Mouse (Mus musculus): ENCODE data around the gene Capn11.
A peak's percentile ranks its signal among the peaks of the same experiment; 100 is the strongest.

The Capn11 gene

DNA sequence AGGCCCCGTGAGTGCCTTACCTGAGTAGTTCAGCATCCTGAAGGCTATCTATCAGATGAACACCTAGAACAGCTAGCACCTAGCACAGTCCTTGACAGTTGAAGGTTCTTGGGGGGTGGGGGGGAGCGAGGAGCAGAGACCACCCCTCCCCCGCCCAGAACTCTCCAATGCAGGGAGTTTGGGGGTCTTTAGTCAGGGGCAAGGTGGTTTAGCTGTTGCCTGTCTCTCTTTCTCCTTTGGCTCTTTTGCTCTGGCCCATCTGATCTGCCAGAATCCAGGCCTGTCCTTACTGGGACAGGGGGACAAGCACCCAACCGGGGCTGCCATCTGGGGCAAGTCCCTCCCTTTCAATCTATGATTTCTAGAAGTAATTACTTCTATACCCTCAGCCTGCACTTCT, at the start of gene Capn11:
Gene Capn11 (minus strand): TSS at position 101 of the 400 bp plus-strand sequence.
- no peak for DNase-seq (ENCODE audit: low spot score)

DNA sequence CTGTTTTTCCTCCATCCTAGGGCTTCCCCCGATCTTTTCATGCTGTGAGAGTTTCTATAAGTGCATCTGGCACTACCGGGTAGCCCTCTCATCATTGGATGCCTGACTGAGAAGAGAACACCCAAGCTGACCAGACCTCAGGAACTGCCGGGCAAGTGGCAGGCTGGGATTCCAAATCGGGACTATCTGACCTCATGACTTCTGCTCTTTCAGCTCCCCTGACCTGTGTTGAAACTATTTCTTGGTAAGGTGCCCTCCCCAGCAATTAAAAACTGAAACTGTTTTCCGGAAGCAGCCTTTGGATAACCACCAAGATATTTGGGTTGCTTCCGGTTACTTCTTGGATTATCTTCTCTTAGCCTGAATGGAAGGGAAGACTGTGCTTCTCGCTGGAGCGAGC, 49.1 kb upstream of the Capn11 start:
- no peak for DNase-seq (ENCODE audit: low spot score)

DNA sequence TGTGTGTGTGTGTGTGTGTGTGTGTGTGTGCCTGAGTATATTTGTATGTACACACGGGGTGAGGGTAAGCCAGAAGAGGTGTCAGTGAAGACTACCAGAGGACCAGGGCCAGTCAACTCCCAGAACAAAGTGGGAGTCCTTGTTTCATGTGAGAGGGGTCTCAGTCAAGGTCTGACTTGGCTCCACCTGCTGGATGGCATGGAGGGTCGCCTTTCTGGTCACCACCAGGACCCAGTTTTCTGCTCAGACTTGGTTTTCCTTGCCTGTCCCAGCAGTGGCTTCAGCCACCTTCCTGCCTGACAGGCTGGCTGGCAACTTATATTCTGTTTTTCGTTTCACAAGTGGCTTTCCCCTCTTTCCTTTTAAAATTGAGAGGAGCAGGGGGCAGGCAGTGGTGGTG, 48.3 kb upstream of the Capn11 start:
- DNase-seq (ENCODE audit: low spot score), result no peak

DNA sequence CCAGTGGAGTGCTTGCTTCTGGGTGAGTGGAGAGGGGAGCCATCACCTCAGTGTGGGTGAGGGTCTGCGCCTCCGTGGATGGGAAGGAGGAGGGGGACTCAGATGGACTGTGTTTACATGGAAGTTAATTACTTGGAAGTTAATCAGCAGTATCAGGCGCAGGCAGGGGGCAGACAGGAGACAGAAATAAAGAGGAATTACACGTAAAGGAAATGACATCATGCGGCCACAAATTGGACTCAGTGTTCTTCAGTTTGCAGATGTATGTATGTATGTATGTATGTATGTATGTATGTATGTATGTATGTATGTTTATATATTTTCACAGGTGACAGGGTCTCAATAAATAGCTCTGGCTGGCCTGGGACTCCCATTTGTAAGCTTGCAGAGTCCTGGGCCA, 47.7 kb upstream of the Capn11 start:
- DNase-seq (ENCODE audit: low spot score), result no peak

DNA sequence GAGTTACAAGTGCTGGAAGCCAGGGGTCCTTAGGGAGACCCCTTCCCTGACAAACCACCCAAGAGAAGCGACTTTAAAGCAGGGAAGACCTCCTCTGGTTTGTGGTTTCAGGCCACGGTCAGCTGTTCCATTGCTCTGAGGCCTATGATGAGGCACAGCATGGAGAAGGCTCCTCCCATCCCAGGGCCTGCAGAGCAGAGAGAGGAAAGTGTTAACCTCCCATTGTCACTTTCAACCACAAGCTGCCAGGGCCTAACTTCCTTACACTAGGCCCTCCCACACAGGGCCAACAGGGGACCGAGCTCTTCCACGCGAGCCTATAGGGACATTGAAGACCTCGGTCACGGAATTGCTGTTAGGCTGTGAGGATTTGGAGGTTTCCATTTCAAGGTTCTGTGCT, 44.1 kb upstream of the Capn11 start:
- no peak for DNase-seq (ENCODE audit: low spot score)

DNA sequence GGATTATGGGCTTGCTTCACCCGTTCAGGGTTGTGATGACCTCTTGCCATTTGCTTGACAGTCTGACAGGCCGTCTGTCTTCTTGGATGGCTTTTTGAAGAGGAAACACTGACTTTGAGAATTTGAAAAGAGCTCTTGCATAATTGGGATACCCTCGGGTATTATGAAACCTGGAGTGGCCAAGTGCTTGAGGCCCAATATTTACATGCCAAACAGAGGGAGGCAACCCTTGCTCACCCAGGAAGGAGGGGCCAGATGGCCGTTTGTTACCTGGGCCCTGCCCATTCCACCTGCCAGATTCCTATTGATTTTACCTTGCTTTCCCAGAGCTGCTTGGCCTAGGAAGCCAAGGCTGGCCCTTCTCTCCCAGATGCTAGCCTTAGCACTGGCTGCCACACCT, 43.1 kb upstream of the Capn11 start:
- DNase-seq (ENCODE audit: low spot score), result no peak

DNA sequence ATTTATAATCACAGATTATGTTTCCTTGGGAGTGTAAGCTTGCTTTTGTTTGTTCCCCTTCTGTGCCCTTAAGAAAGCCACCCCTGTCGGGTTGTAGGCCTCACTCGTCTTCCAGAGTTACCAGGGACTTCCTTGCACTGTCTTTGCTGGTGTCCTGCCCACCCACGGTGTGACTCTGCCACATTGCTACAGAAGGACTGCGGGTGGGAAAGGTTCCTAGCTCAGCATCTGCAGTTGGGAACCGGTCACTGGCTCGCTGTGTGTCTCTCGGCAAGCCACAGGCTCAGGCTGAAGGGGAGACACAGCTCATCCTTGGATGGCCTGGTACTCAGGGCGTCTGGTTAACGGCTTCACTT, 42.1 kb upstream of the Capn11 start:
- no peak for DNase-seq (ENCODE audit: low spot score)

DNA sequence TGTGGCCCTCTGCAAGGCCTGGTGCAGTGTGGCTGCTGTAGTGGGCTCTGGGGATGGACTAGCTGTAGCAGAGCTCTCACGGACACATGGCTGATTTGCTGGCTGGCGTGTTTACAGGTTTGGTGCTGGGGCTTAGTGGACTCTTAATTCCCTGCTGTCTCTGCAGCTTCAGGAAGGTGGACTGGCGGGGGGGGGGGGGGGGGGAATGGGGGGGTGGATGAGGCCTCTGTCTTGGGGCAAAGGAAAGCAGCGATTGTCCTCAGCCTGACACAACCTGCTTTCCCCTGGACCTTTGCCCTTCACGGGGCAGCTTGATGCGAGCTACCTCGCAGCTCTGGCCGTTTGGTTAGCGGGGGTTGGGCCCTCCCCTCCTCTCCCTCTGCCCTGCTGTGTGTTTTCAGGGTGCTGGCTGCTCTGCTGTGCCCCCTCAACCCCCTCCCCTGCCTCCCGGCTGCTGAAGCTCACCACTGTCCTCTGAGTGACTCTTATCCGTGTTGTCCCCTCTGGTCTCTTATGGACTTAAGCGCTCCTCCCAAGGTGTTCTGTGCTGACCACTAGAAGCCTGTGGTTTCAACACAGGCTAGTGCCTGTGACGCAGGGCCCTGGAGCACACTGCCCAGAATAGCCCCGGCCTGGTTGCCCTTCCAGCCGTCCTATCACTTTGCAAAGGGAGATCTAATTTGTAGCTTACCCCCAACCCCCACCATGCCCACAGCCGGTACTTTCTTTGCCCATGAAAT, 41.5 kb upstream of the Capn11 start:
- DNase-seq (ENCODE audit: low spot score), result no peak

DNA sequence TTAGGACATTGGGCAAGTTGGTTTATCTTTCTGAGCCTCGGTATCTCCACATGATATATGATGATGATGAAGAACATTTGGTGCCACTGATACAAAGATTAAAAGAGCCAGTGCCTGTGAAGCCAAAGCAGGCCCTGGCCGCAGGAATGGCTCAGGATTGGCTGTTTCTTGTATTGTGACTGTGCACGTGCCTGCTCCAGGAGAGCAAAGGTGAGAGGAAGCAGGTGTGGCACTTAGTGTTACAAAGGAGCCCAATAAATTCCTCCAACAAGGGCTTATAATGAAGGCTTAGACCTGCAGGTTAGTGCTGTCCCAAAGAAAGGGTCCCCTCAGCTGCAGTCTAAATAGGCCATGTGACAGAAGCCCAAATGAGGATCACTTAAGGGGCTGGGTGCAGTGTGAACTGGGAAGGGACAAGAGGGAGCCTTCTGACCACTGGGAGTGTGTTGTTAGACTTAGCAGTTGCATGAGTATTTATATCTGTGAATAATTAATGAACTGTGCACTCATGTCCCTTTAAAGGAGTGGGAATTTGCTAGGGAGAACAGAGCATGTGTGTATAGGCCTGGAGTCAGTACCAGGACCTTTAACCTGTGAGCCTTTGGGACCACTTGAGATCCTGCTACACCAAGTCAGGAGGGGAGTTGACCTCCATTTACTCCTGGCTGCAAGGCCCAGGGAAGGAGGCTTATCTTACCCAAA, 40.1 kb upstream of the Capn11 start:
- no peak for DNase-seq (ENCODE audit: low spot score)

DNA sequence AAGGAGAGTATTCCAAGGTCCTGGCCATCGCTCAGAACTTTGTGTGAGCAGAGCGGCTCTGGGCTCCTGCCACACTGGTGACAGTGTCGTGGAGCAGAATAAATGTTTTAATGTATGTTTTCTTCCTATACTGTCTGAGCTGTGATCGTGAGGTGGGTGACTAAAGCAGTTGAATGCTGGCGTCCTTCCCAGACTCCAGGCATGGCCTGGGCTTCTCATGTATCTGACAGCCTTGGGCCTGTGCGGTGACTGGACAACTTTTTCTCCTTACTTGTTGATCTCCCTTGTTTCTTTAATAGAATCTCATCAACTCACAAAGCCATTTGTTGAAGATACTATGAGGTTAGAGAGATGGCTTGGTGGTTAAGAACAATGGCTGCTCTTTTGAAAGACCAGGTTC, 39.2 kb upstream of the Capn11 start:
- no peak for DNase-seq (ENCODE audit: low spot score)

DNA sequence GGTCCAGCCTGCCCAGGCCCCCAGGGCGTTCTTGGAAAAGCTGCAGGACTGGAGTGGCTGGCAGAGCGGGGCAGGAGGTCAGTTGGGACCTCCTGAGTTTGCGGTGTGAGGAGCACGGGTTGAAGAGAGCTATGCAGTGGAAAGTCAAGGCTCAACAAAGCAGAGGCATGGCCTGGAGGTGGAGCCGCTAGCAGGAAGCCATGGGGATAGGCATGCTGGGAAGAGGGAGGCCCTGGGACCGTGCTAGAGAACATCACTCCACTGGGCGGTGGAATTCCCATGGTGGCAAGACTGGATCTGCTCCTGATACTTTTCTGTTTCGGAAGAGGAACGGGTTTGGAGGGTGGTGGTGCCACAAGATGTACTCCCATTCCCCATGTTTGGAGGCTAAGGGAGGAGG, 37.9 kb upstream of the Capn11 start:
- DNase-seq (ENCODE audit: low spot score), result no peak

DNA sequence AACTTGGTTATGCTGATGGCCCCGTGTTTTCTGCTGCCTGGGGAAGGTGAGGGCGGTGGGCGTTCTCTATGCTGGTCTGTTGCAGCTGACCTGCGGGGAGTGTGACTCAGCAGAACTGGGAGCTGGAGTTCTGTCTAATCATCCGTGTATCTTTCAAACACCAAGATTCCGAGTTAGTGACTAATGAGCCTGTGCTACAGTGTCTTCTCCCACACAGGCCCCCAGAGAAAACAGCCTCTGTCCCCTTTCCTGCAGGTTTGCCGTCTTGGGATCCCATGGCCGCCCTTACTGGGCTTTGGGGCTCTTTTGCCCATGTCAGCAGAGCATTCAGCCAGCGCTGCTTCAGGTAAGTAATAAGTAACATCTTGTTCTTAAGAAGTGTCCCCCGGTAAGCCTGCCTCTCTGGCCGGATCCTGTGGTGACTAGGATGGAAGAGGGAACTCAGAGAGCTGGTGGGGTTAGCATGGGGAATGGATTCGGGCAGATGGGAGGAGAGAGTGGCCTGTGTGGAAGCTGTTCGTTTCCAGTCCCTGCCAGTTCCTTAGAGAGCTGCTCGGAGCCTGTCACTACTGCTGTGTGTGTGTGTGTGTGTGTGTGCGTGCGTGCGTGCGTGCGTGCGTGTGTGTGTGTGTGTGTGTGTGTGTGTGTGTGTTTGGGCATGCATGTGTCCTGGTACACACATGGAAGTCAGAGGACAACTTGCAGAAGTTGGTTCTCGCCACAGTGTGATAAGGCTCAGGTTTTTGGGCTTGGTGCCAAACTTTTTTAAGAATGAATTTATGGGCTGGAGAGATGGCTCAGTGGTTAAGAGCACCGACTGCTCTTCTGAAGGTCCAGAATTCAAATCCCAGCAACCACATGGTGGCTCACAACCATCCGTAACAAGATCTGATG, 36.3 kb upstream of the Capn11 start:
- peak; percentile 48 for DNase-seq (ENCODE audit: low spot score)

DNA sequence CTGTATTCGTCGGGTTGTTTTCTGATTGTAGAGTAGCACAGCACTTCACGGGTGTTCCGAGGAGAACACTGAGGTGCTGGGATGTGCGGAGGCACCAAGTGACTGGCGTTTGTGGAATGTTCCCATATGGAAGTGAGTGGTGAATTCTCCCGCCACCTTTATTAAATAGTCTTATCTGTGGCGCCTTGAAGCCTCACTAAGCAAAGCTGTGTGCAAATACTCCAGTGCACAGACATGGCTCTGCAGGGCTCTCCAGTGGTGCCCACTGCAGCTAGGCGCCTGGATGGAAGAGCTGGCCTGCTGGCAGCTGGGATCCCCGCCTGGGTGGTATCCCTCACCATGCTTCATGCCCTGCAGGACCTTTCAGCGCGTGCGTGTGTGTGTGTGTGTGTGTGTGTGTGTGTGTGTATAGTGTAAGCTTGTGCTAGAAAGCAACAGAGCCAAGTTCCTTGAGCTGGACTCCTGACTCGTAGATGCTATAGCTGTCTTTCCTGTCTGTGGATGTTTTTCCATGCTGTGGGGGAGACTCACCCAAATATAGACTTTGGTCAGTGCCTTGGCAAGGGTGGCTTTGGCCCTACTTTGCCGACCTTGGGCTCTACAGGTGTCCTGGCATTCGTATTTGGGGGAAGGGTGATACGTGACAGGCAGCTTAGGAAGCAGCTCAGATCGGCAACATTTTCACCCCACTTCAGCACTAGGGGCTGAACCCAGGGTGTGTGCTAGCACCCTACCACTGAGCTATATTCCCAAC, 34.9 kb upstream of the Capn11 start:
- DNase-seq (ENCODE audit: low spot score), result no peak

DNA sequence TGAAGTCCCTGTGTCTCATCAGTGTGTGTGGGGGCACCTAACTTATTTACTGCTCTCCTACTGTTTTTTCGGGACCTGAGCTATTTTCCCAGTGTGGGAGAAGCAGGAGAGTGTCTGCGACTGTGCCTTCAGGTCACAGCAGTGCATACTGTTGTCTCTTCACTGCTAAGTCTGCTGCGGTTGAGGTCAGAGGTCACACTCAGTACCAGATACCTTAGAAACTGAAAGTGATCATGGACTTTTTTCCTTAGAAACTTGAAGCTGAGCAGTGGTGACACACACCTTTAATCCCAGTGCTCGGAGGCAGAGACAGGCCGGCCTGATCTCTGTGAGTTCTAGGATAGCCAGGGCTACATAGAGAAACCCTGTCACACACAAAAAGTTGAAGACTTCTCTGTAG, 33.0 kb upstream of the Capn11 start:
- no peak for DNase-seq (ENCODE audit: low spot score)

DNA sequence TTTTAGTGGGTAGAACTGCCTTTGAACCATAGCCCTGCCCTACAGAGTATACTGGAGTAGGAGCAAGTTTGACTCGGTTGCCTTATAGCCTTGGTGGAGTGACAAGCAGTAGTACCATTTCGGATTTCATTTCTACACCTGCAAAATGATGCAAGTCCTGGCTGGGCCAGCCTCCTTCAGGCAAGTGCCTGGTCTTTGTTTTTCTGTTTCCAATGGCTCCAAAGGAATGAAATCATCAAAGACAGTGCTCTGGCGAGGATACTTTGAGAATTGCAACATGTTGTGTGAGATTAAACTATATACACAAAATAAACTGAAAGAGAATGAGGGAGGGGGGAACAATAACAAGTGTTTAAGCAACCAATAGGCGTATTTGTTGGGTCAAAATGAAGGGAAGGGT, 30.9 kb upstream of the Capn11 start:
- no peak for DNase-seq (ENCODE audit: low spot score)

DNA sequence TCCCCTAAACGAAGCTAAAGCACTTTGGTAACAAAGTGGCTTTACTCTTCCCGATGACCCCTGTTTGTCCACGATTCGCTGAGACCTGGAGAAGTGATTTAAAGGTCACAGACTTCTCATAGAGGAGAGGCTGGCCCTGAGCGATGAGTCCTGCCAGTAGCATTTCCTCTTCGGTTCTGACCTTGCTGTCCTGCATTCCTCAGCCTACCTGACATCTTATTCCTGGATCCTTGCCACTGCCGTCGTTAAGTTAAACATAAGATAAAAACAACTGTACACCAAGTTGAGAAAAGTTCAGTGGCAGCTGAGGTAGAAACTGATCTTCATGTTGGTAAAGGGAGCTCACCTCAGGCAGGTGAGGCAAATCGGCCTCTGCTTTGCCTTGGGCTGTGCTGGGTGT, 30.0 kb upstream of the Capn11 start:
- DNase-seq (ENCODE audit: low spot score), result peak; percentile 68

DNA sequence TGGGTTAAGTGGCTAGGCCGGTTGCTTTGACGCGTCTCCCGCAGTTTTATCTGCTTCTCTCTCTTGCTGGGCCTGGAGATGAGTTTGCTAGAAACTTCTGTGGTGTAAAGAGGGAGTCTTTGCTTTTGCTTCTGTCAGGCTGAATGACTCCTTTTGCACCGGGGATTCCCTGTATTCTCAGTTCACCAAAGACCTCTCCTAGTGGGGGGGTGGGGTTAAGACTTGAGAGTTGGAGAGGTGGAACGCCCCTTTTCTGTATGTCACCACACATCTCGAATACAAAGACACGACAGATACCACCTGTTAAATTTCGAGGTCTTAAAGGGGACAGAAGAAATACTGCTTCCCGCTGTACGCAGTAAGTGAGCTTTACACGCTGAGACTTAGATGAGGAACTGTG, 27.6 kb upstream of the Capn11 start, which contains the start of gene Tmem63b:
Gene Tmem63b (minus strand): TSS at position 190 of the 400 bp plus-strand sequence.
- no peak for DNase-seq (ENCODE audit: low spot score)

DNA sequence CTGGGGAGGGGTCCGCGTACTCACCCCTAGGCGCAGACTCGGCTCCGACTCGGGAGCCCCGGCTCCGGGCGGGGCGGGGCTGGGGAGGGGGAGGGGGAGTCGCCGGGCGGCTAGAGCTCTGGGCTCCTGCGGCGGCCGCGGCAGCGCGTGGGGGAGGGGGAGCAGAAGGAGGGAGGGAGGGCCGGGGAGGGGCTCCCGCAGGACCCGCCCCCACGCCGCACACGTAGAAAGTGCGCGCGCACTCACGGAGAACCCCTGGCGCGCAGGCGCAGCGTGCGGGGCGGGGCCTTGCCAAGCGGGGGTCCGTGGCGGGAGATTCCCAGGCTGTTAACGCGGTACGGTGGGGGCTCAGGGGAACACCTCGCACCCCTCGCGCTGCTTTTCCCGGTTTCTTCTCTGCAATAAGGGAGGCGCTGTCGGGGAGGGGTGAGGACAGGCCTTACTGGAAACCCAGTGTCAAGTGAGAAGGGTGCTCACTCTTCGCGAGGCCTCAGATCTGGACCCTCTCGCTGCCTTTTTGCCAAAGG, 27.0 kb upstream of the Capn11 start, which contains the start of gene Mrpl14:
Gene Mrpl14 (plus strand): TSS at position 230 of the 527 bp plus-strand sequence.
- DNase-seq (ENCODE audit: low spot score), result peak; percentile 93

DNA sequence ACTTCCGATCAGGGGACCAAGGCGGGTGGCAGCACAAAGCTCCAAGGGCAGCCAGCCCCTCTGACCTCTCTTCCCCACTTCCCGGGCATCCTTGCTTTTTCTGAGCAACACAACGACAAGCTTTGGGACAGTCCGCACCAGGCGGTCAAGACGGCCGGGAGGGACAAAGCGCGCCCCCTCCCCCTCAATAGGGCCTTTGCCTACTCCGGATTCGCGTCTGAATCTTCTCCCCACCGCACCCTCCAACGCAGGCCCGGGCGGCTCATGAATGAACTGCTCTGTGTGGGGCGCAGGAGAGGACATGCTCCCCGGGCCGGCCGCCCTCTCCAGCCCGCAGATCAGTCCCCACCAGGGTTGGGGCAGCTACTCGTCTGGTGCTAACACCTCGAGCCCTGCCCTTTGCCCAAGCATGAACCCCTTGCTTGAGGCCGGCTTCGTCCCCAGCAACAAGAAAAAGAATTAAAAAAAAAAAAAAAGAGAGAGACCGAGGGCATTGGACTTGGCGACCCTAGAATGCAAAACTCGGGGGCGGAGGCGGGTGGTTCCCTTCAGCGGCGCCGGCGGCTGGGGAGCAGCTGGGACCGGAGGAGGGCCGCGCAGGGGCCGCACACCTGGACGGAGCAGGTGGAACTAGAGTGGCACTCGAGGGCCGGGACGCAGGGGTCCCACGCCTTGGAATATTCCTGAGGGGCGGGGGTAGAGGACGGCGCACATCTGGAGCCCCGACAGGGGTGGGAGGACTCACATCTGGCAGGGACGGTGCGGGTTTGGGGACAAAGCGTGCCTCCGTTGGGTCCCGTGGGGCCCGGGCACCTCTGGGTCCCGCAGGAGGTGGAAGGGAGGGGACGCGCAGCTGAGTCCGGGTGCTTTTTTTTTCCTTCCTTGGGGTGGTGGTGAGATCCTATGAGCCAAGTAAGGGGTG, 26.3 kb upstream of the Capn11 start:
- DNase-seq (ENCODE audit: low spot score), result peak; percentile 45

DNA sequence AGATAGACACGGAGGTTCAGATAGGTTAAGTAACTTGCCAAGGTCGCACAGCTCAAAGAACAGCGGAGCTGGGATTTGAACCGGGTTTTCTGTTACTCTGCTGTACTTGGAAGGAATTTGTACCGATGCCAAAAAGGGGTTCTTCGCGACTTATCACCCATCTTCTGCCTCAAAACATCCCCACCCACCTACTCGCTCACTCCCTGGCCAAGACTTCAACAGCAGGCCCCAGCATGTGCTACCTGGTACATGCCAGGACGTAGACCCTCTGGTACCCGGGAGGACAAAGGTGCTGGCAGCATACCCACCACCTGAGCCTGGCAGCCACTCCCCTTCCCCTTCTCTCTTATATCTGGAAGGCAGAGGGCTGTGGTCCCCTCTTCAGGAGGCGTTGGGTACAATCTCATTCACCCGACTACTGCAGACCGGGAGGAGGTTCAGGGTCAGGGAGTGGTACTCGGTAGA, 25.6 kb upstream of the Capn11 start:
- peak; percentile 67 for DNase-seq (ENCODE audit: low spot score)
